Mouse (Mus musculus): ENCODE data around the gene Rrp9. TPM values are rescaled to one million over a fixed set of nuclear protein-coding genes. Genes with fewer than 3 reads are reported as not detected.
A peak's percentile ranks its signal among the peaks of the same experiment; 100 is the strongest.

Gene Rrp9
- total and polyA plus RNA-seq, 3 experiments = 120 to 326 (median 130) TPM

DNA sequence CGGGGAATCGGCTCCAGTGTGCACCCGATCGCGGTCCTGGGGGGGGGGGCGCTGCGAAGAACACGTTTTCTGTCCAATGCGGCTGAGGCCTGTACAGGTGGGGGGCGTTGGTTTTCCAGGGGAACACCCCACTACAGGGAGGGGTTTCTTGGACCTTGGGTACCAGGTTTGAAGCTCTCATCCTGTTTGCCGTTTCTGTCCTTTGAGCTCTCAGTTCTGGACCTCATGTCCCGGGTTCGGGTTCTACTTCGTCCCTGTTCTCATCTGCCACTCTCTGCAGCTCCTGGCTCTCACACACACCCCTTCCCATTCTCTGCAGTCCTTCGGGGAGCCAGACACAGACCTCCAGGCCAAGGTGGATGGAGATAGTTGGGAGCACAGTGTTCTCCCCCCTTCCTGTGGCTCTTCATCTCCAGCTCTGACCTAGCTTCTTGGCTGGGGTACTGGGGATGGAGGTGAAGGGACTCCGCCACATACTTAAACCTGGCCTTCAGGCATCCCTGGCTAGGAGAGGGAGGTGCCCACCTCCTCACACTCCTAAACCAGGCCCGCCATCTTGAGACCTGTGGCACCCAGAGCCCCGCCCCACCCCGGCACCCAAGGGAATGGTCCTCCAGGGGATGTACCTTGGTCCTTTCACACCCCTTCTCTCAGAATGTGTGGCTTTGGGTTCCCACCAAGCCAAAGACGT is 21.5 kb upstream of the Rrp9 start:
- in situ Hi-C loops (cut with MboI; ENCODE audit: low pct_ligation_motif_present, low pct_unique_long_range_greater_than_20kb, low sequenced_read_pairs) (no loop called here), dilution Hi-C loops (cut with MboI; ENCODE audit: extremely low pct_ligation_motif_present, extremely low pct_unique_long_range_greater_than_20kb, low sequenced_read_pairs) (no loop called here)
- Histone ChIP-seq H3K9me3 (replicated peaks; ENCODE audit: low read length) (no peaks in the 10 kb centered on the region), H3K27ac (ENCODE audit: insufficient read depth, low read depth) (no peak overlapping the region), H3K4me2 (ENCODE audit: insufficient read depth, low read depth, poor library complexity, severe bottlenecking) (peak overlapping the region; percentile 71), H3K9ac (ENCODE audit: insufficient read depth, low read depth) (peak overlapping the region; percentile 92), H3K36me3 (replicated peaks in 1 of 2; ENCODE audit: control insufficient read depth in 1 of 2, insufficient read depth in 1 of 2, low read length in 1 of 2) (peaks cover 0 to 47% of the 10 kb centered on the region in 2 experiments), H3K27me3 (replicated peaks) (no peaks in the 10 kb centered on the region), H3K4me3 (replicated peaks in 1 of 3; ENCODE audit: low read depth in 2 of 3, low read length in 2 of 3, poor library complexity in 1 of 3) (peak overlapping the region; percentile 68 to 75 (median 69)), H3K79me2 (replicated peaks; ENCODE audit: control insufficient read depth, extremely low read depth, insufficient read depth, poor library complexity, severe bottlenecking) (no peaks in the 10 kb centered on the region), H3K4me1 (ENCODE audit: control insufficient read depth in 1 of 2, insufficient read depth in 2 of 2) (peaks cover 27 to 71% of the 10 kb centered on the region in 2 experiments)
- TF ChIP-seq MEF2A (IDR thresholded peaks at IDR 0.05; ENCODE audit: borderline replicate concordance, low read depth, low read length) (peak; percentile 58; the same call in 1 of the 2 replicates), ZNF384 (IDR thresholded peaks at IDR 0.05; ENCODE audit: low read depth, low read length) (no peak), NELFE (IDR thresholded peaks at IDR 0.05; ENCODE audit: low read depth, low read length) (no peak), SIN3A (IDR thresholded peaks at IDR 0.05; ENCODE audit: low read length) (peak; percentile 58; the same call in 1 of the 2 replicates), TBP (conservative IDR thresholded peaks at IDR 0.05; ENCODE audit: low read depth, low read length) (0 out of 2 replicates have a peak, but pooled peaks have one; percentile 39), TCF12 (IDR thresholded peaks at IDR 0.05; ENCODE audit: low read depth, low read length) (peak; percentile 69; the same call in 1 of the 2 replicates), HCFC1 (IDR thresholded peaks at IDR 0.05; ENCODE audit: low read depth, low read length) (no peak), UBTF (IDR thresholded peaks at IDR 0.05; ENCODE audit: low read depth, low read length) (peak; percentile 33; the same call in 1 of the 2 replicates), ZMIZ1 (IDR thresholded peaks at IDR 0.05; ENCODE audit: low read depth, low read length) (peak; percentile 39; the same call in 1 of the 2 replicates), ZKSCAN1 (IDR thresholded peaks at IDR 0.05; ENCODE audit: borderline replicate concordance, low read depth, low read length) (no peak), E2F4 (IDR thresholded peaks at IDR 0.05; ENCODE audit: insufficient replicate concordance, low read depth, low read length) (no peak), POLR2A (IDR thresholded peaks at IDR 0.05; ENCODE audit: low read depth, low read length) (peak; percentile 50), MYC (IDR thresholded peaks at IDR 0.05; ENCODE audit: low read depth, low read length) (no peak)
- peak; percentile 79 for DNase-seq (ENCODE audit: extremely low read depth)

DNA sequence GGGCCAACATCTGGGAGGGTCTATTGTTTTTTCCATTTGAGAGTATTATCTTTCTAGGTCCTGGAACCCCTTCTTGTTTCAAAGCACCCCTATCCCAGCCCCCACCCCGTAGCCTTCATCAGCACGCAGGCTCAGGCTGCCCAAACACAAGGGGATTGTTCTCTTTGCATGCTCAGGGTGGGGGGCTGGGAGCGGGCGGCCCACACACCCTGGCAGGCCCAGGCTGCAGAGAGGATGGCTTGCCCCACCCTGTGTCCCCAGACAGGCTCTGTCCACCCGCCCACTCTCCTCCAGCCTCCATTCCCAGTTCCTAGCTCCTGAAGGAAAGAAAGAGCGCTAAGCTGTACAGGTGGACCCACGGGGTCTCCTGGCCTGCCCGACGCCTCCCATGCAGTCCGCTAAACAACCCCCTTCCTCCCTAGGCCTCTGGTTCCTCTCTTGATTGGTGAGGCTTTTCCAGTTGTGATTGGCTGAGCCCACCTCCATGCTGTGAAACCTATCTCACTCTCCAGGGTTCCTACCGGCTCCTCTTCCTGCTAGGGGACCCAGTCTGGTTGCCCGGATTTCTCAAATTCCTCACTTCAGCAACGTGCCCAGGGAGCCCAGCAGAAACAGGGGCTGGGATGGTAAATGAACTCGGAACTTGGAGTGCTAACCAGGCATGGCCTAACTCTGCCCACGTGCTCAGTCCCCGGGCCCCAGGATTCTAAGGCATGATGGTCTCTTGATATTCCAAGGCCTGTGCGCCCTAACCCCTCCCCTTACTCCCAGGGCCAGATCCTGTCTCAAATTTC is 20.7 kb upstream of the Rrp9 start:
- no peak overlapping the region for H3K9ac ChIP-seq (ENCODE audit: insufficient read depth, low read depth)
- H3K27me3 ChIP-seq (replicated peaks) = no peaks in the 10 kb centered on the region
- peak overlapping the region; percentile 71; the same call in 1 of the 2 replicates for H3K4me2 ChIP-seq (ENCODE audit: insufficient read depth, low read depth, poor library complexity, severe bottlenecking)
- H3K36me3 ChIP-seq (replicated peaks in 1 of 2; ENCODE audit: control insufficient read depth in 1 of 2, insufficient read depth in 1 of 2, low read length in 1 of 2) = peaks cover 4 to 52% of the 10 kb centered on the region in 2 experiments
- TF ChIP-seq CTCF (conservative IDR thresholded peaks at IDR 0.05 in 1 of 2, IDR thresholded peaks at IDR 0.05 in 1 of 2; ENCODE audit: low read depth in 2 of 2, low read length in 2 of 2) (no peak), TBP (conservative IDR thresholded peaks at IDR 0.05; ENCODE audit: low read depth, low read length) (no peak), BHLHE40 (IDR thresholded peaks at IDR 0.05; ENCODE audit: low read depth, low read length) (no peak), GABPA (IDR thresholded peaks at IDR 0.05; ENCODE audit: insufficient replicate concordance, low read depth, low read length) (no peak), ZC3H11A (IDR thresholded peaks at IDR 0.05; ENCODE audit: low read depth, low read length) (no peak), MEF2A (IDR thresholded peaks at IDR 0.05; ENCODE audit: borderline replicate concordance, low read depth, low read length) (no peak), MAFK (IDR thresholded peaks at IDR 0.05; ENCODE audit: insufficient replicate concordance, low read length) (no peak), NRF1 (IDR thresholded peaks at IDR 0.05; ENCODE audit: low read depth, low read length) (no peak), ZKSCAN1 (IDR thresholded peaks at IDR 0.05; ENCODE audit: borderline replicate concordance, low read depth, low read length) (no peak), USF2 (conservative IDR thresholded peaks at IDR 0.05; ENCODE audit: low read depth, low read length) (no peak), JUND (conservative IDR thresholded peaks at IDR 0.05; ENCODE audit: low read depth, low read length) (no peak), NELFE (IDR thresholded peaks at IDR 0.05; ENCODE audit: low read depth, low read length) (no peak), JUN (IDR thresholded peaks at IDR 0.05; ENCODE audit: insufficient read depth, low read depth, low read length) (no peak), TCF12 (IDR thresholded peaks at IDR 0.05; ENCODE audit: low read depth, low read length) (no peak), ZMIZ1 (IDR thresholded peaks at IDR 0.05; ENCODE audit: low read depth, low read length) (no peak), E2F4 (IDR thresholded peaks at IDR 0.05; ENCODE audit: insufficient replicate concordance, low read depth, low read length) (no peak), ZNF384 (IDR thresholded peaks at IDR 0.05; ENCODE audit: low read depth, low read length) (no peak), MXI1 (IDR thresholded peaks at IDR 0.05; ENCODE audit: low read depth, low read length) (no peak), MYC (IDR thresholded peaks at IDR 0.05; ENCODE audit: low read depth, low read length) (no peak), PAX5 (IDR thresholded peaks at IDR 0.05; ENCODE audit: low read length) (no peak)
- peaks cover 27 to 65% of the 10 kb centered on the region in 2 experiments for H3K4me1 ChIP-seq (ENCODE audit: control insufficient read depth in 1 of 2, insufficient read depth in 2 of 2)
- no peak for DNase-seq (ENCODE audit: extremely low read depth)
- in situ Hi-C loops (cut with MboI; ENCODE audit: low pct_ligation_motif_present, low pct_unique_long_range_greater_than_20kb, low sequenced_read_pairs) (no loop called here), dilution Hi-C loops (cut with MboI; ENCODE audit: extremely low pct_ligation_motif_present, extremely low pct_unique_long_range_greater_than_20kb, low sequenced_read_pairs) (no loop called here)
- H3K27ac ChIP-seq (ENCODE audit: insufficient read depth, low read depth) = no peak overlapping the region
- H3K9me3 ChIP-seq (replicated peaks; ENCODE audit: low read length) = no peaks in the 10 kb centered on the region
- no peaks in the 10 kb centered on the region for H3K79me2 ChIP-seq (replicated peaks; ENCODE audit: control insufficient read depth, extremely low read depth, insufficient read depth, poor library complexity, severe bottlenecking)
- H3K4me3 ChIP-seq (replicated peaks in 1 of 3; ENCODE audit: low read depth in 2 of 3, low read length in 2 of 3, poor library complexity in 1 of 3) = peak overlapping the region in 2 of 3 experiments; percentile 24 to 68

Measured in CH12.LX (cell line).